Mouse (Mus musculus): Measurements from ENCODE around the gene Rapgef1.

GRCm38 (mm10) chr2:29703104-29704081, 83.9 kb downstream of the Rapgef1 start:
- no peak for TF ChIP-seq ZC3H11A (IDR thresholded peaks at IDR 0.05; ENCODE audit: borderline replicate concordance, low read depth, low read length)
- no peak for TF ChIP-seq ZNF384 (IDR thresholded peaks at IDR 0.05; ENCODE audit: low read depth, low read length)

All from ES-E14 (cell line).